Mouse (Mus musculus) CH12.LX (cell line): ENCODE measurements at regions not wholly inside any gene's neighbourhood (a gene's known extent, or its start where the extent isn't known, plus 50 kb on each side); places are given as distances from the start of the nearest gene placed in this dataset.

Source experiments
- CTCF ChIP-seq, 2 experiments: IDR thresholded peaks in 1 of 2; conservative IDR thresholded peaks in 1 of 2; 2 replicates each; pipeline ENCODE4 v1.5.1; 2011 to 2012; ENCODE audit warnings: low read depth in 2 of 2, low read length in 2 of 2, improper control_type of control experiment in 1 of 2, inconsistent platforms in 1 of 2, mild to moderate bottlenecking in 1 of 2, moderate library complexity in 1 of 2
- EP300 ChIP-seq: IDR thresholded peaks from 2 replicates; pipeline ENCODE4 v1.6.1; 2011; ENCODE audit warnings: low read length, improper control_type of control experiment
- HCFC1 ChIP-seq: IDR thresholded peaks from 2 replicates; pipeline ENCODE4 v1.6.1; 2012; ENCODE audit warnings: low read depth, mild to moderate bottlenecking, inconsistent platforms, low read length, improper control_type of control experiment
- JUND ChIP-seq: conservative IDR thresholded peaks from 2 replicates; pipeline ENCODE4 v1.6.1; 2011; ENCODE audit warnings: low read depth, low read length, improper control_type of control experiment
- MXI1 ChIP-seq: IDR thresholded peaks from 2 replicates; pipeline ENCODE4 v1.6.1; 2011; ENCODE audit warnings: mild to moderate bottlenecking, low read depth, low read length, improper control_type of control experiment
- MYC ChIP-seq: IDR thresholded peaks from 2 replicates; pipeline ENCODE4 v1.6.1; 2011; ENCODE audit warnings: low read depth, mild to moderate bottlenecking, improper control_type of control experiment, low read length
- POLR2AphosphoS2 ChIP-seq: IDR thresholded peaks from 2 replicates; pipeline ENCODE4 v1.6.1; 2011; ENCODE audit warnings: low read depth, low read length, improper control_type of control experiment
- SMC3 ChIP-seq: IDR thresholded peaks from 2 replicates; pipeline ENCODE4 v1.6.1; 2011; ENCODE audit warnings: low read depth, low read length, improper control_type of control experiment
- USF2 ChIP-seq: conservative IDR thresholded peaks from 2 replicates; pipeline ENCODE4 v1.6.1; 2011; ENCODE audit warnings: low read depth, low read length, improper control_type of control experiment
- ZC3H11A ChIP-seq: IDR thresholded peaks from 2 replicates; pipeline ENCODE4 v1.6.1; 2012; ENCODE audit warnings: low read depth, mild to moderate bottlenecking, inconsistent platforms, low read length, improper control_type of control experiment
- ZKSCAN1 ChIP-seq: IDR thresholded peaks from 2 replicates; pipeline ENCODE4 v1.6.1; 2012; ENCODE audit warnings: low read depth, inconsistent platforms, low read length, improper control_type of control experiment, borderline replicate concordance

DNA sequence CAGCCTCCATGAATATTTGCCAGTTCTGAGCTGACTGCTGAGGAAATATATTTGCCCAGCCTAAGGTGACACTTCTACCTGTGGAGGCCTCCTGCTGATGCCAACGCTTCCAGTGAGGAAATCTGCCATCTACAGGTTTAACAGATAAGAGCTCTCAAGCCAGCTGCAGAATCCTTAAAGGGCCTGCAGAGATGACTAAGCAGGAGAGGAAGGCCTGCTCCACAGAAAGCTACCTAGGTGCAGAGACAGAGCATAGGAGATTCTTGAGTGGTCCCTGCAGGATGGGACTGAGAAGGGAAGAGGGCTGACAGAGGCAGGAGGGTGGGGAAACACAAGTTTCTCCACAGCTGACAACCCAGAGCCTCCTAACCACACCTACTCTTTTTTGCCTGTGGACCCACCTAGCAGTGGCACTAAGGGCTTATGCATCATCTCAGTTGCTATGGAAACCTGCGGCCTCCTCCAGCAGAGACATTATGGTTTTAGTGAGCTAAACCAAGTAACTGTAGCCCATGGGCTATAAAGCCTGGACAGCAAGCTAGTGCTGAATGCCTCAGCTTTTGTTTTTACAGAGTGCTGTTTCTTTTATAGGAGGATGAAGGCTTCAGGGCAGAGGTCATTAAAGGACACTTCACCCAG lies 82.6 kb upstream of the Dscam start:
- no peak for TF ChIP-seq SMC3
- peak in 1 of 2 experiments; percentile 39; a peak in 1 of 4 replicates for TF ChIP-seq CTCF (conservative IDR thresholded peaks at IDR 0.05 in 1 of 2, IDR thresholded peaks at IDR 0.05 in 1 of 2; ENCODE audit: low read depth in 2 of 2, low read length in 2 of 2)
- TF ChIP-seq MXI1 = no peak
- no peak for TF ChIP-seq POLR2AphosphoS2
- TF ChIP-seq MYC = no peak
- no peak for TF ChIP-seq HCFC1
- TF ChIP-seq ZKSCAN1 = no peak
- TF ChIP-seq EP300 = no peak
- TF ChIP-seq USF2 = no peak
- TF ChIP-seq JUND = no peak
- TF ChIP-seq ZC3H11A = no peak
